Mouse (Mus musculus): ENCODE results near the gene Hoxb3. TPM values are rescaled to one million over a fixed set of nuclear protein-coding genes. Genes with fewer than 3 reads are reported as not detected.
A peak's percentile ranks its signal among the peaks of the same experiment; 100 is the strongest.

The Hoxb3 gene
- total RNA-seq, 1 experiment from 2014 or later = 0.70 TPM

DNA sequence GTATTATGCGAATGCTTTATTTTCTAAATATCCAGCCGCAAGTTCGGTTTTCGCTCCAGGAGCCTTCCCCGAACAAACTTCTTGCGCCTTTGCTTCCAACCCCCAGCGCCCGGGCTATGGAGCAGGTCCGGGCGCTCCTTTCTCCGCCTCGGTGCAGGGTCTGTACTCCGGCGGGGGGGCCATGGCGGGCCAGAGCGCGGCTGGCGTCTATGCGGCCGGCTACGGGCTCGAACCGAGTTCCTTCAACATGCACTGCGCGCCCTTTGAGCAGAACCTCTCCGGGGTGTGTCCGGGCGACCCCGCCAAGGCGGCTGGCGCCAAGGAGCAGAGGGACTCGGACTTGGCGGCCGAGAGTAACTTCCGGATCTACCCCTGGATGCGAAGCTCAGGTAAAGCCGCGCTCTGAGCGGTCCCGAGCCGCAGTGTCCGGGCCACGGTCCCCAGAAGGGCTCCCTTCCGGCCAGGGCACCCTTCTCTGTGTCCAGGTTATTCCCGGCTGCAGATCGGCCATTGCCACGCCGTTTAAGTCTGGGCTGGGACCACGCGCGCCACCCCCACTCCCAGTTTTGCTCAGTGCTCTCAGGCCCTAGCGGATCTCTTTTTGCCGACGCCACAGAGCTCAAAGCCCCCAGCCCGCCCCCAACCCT is 36.3 kb upstream of the Hoxb3 start:
- no peak for ATAC-seq (ENCODE audit: extremely low read depth, insufficient number of reproducible peaks, low FRiP score, poor library complexity, severe bottlenecking)

DNA sequence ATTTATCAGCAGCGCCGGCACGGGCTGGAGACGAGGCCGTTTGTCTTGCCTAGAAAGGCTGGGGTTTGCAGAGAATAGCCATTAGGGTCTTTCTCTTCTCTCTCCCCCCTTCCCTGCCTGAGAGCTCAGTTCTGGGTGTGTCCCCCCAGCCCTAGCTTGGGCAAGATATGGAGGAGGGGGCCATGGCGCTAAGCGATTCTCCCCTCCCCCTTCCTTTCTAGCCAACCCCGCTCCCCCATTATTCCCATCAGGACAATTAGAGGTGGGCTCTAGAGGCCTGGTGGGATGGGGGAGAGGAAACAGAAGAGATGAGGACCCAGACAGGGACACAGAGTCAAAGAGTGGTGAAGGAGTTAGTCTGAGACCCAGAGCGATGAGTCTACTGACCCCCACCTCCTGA is 35.7 kb upstream of the Hoxb3 start:
- ATAC-seq (ENCODE audit: extremely low read depth, insufficient number of reproducible peaks, low FRiP score, poor library complexity, severe bottlenecking) = no peak

DNA sequence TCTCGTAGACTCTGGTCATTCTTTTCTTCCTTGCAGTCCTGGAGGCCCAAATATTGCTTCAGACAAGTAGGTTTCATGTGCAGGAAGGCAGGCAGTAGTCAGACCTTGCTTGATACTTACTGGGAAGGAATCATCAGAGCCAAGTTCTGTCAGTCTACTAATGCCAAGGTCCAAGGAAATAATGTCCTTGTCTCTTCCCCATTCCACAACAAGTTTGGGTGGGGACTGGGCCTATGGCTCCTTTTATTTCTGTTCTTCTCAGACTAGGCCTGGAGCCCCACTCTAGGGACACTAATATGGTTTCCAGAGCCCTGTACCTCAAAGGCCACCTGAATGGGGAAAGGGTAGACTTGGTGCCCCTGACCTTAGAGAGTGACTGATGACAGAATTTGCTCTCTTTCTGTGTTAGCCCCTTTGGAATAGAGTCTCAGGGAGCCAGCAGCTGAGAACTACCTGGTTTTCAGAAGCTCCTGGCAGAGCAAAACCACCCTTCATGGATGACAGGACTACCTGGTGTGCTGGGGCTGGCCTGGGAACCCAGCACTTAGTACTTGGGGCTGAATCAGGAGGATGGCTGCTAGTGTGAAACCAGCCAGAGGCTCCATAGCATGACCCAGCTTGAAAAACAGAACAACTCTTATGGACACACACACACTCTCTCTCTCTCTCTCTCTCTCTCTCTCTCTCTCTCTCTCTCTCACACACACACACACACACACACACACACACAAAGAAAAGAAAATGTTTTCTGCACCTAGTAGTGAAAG is 34.5 kb upstream of the Hoxb3 start:
- ATAC-seq (ENCODE audit: extremely low read depth, insufficient number of reproducible peaks, low FRiP score, poor library complexity, severe bottlenecking) = no peak

DNA sequence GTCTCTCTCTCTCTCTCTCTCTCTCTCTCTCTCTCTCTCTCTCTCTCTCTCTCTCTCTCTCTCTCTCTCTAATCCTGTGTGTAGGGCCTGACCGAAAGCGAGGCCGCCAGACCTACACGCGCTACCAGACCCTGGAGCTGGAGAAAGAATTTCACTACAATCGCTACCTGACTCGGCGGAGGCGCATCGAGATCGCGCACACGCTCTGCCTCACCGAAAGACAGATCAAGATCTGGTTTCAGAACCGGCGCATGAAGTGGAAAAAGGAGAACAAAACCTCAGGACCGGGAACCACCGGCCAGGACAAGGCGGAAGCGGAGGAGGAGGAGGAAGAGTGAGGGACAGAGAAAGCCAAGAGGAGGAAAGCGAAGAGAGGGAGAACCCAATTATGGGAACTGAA is 33.8 kb upstream of the Hoxb3 start:
- ATAC-seq (ENCODE audit: extremely low read depth, insufficient number of reproducible peaks, low FRiP score, poor library complexity, severe bottlenecking) = no peak

DNA sequence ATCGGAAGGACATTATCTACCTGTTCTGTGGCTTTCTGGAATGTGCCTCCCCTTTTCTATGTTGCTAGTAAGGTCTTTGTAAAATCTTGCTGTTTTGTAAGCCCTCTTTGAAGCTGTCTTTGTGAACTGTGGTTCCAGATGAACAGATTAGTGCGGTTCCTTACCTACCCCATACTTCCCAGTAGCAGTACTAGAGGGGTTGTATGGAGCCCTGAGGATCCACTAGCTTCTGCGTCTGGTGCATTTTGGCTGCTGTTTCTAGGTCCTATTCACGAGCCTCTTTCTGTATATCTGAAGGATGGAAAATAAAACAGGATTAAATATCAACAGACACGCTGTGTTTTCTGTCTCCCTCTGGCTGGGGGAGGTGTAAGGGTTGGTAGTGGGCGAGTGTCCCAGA is 33.3 kb upstream of the Hoxb3 start:
- no peak for ATAC-seq (ENCODE audit: extremely low read depth, insufficient number of reproducible peaks, low FRiP score, poor library complexity, severe bottlenecking)

DNA sequence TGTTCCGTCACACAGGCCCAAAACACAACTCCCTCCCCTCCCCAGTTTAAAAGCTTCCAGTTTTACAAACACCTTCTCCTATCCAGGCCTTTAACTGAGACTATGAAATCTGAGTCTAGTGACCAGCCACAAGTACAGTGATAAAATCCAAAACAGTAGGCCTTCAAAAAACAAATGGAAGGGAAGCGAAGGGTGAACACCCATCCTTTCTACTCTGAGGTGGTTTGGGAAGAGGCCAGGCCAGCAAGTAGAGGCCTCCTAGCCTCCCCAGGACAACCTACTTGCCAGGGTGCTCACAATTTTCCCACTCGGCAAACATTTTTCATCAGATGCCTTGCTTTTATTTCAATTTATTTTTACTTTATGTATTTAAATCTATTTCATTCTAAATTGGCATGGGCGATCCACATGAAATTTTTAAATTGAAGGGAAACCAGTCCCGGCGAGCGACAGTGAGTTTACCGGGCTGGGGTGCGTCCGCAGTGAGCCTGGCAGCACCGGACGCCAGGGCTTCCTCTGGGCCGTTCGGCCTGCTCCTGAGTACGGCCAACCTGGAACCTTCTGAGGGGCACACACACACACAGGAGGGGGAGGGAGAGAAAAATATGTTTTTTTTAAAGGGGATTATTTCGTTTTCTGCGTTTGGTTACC is 32.3 kb upstream of the Hoxb3 start:
- ATAC-seq (ENCODE audit: extremely low read depth, insufficient number of reproducible peaks, low FRiP score, poor library complexity, severe bottlenecking) = no peak

DNA sequence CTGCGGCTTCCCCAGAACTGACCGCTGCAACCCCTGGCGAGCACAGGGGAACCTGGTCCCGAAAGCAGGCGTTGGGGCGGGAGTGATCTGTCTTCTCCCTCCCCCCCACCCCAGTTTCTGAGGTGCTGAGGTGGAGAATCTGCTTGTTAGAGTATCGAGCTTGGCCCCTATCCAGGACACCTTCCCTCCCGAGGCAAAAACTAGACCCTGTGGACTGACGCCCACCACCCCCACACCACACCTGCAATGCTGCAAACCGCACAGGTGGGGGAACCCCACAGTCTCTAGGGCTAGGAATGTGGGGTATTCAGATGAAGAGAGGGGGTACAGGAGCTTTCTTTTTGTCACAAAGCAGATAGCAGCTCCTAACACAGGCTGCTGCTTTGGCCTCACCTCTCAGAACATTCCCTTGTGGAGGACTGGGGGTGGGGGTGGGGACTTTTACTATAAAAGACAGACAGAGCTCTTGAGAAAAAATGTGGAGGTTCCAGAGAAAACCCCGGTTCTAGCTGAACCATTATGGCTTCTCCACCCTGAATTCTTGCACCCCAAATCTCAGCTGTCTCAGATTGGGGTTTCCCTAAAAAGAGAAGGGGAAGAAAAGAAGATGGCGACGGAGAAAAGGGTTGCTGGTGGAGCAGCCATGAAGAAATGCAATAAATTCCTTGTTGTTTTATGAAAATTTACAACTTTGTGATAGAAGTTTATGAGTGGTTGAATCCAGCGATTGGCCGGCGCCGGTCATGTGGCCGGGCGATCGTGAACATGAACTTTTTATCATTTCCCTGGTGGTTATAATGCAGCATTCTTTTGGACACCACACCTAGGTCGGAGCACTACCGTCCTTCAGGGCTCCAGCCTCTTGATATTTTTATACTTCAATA is 31.2 kb upstream of the Hoxb3 start, which contains the start of gene Hoxb6:
TSS of gene Hoxb6 (plus strand) at position 796 of the 884 bp plus-strand sequence.
- no peak for ATAC-seq (ENCODE audit: extremely low read depth, insufficient number of reproducible peaks, low FRiP score, poor library complexity, severe bottlenecking)

DNA sequence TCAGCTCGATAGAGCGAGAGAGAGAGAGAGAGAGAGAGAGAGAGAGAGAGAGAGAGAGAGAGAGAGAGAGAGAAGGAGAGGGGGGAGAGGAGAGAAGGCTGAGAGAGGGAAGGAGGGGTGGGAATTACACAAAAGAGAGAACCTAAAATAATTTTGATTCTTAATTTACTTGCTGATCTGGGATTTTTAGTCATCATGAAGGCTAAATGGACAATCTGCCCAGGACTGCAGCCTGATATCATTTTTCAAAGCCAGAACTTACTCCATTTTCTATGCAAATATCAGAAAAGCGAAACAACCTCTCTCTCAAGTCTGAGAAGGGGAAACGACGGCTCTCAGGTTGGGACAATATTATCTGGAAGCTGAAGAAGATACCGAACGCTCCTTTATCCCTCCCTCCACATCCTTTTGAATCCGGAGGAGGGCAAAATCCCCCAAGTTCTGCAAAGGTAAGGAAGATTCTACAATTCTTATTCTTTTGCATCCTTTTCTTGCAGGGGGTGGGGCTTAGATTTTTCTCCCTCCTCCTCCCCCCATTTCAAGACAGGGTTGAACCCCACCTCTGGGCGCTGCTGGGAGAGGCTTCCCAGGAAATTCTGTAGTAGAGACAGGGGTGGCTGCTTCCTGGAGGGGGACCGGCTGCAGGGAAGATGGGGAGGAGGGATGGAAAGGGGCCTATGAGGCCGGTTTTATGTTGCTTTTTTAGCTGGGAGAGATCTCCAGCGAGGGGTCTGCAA is 30.4 kb upstream of the Hoxb3 start:
- no peak for ATAC-seq (ENCODE audit: extremely low read depth, insufficient number of reproducible peaks, low FRiP score, poor library complexity, severe bottlenecking)

DNA sequence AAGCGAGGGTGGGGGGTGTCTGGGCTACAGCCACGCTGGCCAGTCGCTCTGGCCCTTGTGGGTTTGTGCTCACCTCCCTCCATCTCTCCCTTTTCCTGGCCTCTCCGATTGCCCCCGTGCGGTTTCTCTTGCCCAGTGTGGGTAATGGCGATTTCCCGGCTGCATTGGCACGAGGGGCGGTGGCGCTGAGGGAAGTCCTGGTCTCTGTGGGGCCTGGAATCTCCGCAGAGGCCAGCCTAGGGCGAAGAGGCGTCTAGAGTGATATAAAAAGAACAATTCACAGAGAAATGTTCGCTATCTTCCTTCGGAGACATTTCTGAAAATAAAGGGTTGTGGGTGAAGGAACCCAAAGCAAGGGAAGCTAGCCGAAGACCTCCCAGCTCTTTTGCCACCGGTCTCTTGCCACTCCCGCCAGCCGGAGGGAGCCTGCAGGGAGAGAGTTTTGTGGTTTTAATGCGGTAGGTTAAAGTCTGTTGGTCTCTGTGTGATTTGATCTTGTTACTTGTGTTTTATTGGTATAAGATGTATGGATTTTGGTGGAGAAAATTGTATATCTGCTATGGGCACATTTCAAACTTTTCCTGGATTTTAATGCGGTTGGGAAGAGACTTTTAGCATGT is 29.7 kb upstream of the Hoxb3 start:
- no peak for ATAC-seq (ENCODE audit: extremely low read depth, insufficient number of reproducible peaks, low FRiP score, poor library complexity, severe bottlenecking)

DNA sequence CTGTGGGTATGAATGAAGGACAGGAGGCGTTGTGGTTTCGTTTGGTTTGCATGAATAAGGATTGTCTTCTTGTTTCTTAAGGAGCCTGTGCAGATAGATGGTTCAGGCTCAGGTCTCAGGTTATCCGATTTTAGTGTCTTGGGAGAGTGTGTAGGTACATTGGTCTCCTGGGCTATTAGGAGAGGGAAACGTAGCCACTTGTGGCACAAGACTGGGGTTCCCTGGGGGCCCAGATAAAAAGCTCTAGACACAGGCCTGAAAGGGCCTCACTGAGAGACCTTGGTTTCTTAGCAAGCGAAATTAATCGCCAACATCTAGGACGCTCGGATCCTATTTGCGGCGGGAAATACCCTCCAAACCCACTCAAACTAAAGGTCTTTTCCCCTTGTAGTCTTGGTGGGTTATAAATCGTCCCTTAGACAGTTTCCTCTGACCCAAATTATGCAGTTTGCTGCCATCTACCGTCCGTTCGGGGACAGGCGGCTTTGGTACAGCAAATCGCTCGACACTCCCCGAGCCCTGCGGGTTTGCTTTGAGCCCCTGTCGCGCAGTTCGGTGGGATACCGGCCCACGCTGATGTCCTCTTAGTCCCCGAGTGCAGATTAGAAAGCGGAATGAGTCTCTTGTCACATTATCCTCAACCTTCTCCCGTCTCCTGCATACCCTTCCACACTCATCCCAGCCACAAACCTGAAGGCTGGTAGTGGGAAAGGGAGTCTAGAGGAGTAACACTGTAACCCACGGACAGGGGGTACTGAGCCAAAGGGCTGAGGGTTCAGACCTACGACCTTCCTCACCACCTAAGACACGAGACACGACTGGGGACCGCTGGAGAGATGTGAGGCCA is 28.7 kb upstream of the Hoxb3 start:
- ATAC-seq (ENCODE audit: extremely low read depth, insufficient number of reproducible peaks, low FRiP score, poor library complexity, severe bottlenecking) = peak; percentile 68

DNA sequence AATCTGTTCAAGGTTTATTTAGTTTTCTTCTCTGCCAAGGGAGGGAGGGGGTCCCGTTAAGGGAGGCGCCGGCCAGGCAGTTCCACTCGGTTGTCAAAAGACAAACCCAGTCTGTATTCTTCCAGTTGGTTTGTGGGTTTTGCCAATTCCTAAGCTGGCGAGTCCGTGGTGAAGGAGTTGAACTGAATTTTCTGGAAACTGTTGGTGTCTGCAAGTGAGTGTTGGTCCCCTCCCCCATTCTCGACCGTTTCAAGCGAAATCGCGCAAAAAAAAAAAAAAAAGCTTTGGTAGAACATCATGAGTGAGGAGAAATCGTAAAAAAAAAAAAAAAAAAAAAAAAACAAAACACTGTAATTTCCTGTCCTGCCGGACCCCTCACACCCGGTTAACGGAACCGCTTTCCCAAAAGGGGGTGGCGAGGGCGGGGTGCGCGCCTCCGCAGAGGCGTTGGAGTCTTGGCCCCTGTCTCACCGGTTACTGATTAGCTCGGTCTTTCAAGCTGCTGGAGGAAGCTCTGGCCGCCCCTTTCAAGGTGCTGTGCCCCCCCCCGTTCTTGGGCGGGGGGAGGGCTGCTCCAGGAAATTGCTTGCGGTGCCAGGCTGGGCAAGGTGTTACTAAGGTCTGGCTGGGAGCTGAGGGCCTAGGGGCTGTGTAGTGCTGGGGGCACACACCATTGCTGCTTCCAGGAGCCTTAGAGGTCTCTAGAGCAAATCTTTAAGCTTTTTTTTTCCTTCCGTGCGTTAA is 27.9 kb upstream of the Hoxb3 start:
- no peak for ATAC-seq (ENCODE audit: extremely low read depth, insufficient number of reproducible peaks, low FRiP score, poor library complexity, severe bottlenecking)

DNA sequence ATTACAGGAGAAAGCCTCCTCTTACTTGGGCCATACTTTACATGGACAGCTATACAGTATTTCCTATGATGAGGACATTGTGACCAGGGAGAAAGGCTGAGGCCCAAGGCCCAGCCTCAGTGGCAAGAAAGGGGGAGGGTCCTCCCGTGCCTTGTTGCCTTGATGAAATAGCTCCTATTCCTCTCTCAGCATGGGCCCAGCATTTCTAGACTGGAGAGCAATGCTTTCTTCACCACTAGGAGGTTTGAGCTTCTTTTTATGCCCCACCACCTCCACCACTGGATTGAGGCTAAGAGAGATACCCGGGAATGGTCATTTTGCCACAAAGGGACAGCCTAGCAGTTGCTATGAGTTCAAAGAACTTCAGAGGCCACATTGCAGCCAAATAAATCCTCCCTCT is 26.1 kb upstream of the Hoxb3 start:
- no peak for ATAC-seq (ENCODE audit: extremely low read depth, insufficient number of reproducible peaks, low FRiP score, poor library complexity, severe bottlenecking)

DNA sequence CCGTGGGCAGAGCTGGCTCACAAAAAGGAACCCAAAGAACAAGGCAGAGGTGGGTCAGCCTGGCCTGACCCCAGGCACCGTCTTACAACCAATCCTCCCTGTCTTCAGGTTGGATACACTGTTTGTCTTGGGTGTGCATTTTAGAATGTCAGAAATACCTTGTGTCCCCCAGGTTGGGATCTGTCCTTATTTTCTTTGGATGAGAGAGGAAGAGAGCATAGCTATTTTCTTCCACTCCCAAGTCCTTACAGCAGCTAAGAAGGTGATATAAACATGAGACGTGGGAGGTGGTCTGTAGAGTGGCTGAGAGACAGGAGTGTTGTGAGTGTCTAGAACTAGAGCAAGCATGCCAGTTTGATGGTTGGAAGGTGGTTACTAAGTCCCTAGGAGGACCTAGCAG is 25.7 kb upstream of the Hoxb3 start:
- no peak for ATAC-seq (ENCODE audit: extremely low read depth, insufficient number of reproducible peaks, low FRiP score, poor library complexity, severe bottlenecking)

DNA sequence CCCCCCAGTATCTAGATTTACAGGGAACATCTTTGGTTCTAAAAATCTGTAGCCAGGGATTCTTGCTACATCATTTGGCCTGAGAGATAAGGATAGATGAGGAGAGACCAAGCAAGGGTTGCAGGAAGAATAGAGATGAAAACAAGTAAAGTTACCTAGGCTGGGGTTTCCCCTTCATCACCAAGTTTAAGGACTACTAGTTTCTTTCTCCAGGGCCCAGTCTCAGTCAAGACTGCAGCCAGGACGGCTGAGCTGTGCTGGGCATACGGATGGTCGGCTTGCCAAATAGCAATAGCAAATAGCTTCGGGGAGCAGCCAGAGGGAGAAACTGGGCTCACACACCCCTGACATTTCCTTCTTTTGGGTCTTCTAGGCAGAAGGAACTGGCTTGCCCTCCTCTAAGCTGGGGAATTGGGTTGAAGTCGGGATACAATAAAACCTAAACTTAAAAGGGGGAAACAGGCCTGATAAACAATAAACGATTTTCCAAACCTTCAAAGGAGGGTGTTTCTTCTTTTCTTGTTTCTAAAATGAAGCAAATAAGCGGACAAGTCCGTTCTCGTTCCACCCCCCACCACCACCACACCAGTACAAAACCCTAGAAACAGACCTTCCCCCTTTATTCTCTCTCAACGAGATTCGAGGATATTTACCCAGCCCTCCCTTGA is 25.0 kb upstream of the Hoxb3 start:
- no peak for ATAC-seq (ENCODE audit: extremely low read depth, insufficient number of reproducible peaks, low FRiP score, poor library complexity, severe bottlenecking)

DNA sequence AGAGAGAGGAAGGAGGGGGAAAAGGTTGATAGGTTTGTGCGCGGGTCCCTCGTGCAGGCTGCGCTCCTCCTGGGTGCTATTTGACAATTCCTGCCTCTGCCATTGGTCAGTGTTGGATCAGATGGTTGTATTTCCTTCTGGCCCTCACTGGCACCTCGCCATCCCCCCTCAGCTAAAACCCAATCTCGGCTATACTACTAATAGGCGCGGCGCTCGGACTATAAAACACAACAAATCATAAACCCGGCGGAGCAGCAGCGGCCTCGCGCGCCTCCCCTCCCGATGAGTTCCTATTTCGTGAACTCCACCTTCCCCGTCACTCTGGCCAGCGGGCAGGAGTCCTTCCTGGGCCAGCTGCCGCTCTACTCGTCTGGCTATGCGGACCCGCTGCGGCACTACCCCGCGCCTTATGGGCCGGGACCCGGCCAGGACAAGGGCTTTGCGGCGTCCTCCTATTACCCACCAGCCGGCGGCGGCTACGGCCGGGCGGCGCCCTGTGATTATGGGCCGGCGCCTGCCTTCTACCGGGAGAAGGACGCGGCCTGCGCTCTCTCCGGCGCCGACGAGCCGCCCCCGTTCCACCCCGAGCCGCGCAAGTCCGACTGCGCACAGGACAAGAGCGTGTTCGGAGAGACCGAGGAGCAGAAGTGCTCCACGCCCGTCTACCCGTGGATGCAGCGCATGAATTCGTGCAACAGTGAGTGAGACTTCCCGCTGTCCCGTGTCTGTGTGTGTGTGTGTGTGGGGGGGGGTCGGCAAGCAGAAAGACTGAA is 24.0 kb upstream of the Hoxb3 start:
- ATAC-seq (ENCODE audit: extremely low read depth, insufficient number of reproducible peaks, low FRiP score, poor library complexity, severe bottlenecking) = no peak

DNA sequence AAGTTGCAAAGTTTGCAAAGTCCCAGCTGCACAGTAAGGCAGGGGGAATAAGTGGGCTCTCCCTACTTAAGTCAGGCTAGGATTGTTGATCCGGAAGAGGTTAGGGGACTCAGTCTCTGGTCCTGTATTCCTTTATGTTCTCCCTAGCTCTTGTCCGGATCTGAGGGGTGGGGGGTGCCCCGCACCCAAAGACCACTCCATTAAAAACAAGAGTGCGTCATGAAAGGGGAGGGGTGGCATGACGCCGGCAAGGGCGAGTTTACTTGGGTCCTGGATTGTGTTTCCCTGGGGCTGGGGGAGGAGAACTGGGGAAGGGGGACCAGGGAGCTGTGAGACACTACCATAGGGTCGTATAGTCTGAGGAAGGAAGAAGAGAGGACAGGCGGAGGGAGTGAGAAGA is 23.3 kb upstream of the Hoxb3 start:
- no peak for ATAC-seq (ENCODE audit: extremely low read depth, insufficient number of reproducible peaks, low FRiP score, poor library complexity, severe bottlenecking)
